Mouse (Mus musculus) neural tube, embryonic 15.5 days (tissue): ENCODE measurements around the gene Btbd19. TPM values are rescaled to one million over a fixed set of nuclear protein-coding genes. Genes with fewer than 3 reads are reported as not detected.

Experiments
- ATAC-seq: fragments of 200-750 bp; cut with Nextera tagmentation; 2 replicates; pipeline ENCODE4 v1.8.0; 2017; ENCODE audit warnings: mild to moderate bottlenecking, moderate TSS enrichment, moderate library complexity; ENCODE audit not compliant: low FRiP score
- H3K27ac ChIP-seq: fragments of 300-500 bp; sonication (generic); replicated peaks from 2 replicates; pipeline ENCODE4 v1.5.1; 2015; ENCODE audit warnings: mild to moderate bottlenecking, inconsistent platforms
- H3K27me3 ChIP-seq: fragments of 300-500 bp; sonication (generic); replicated peaks from 2 replicates; pipeline ENCODE4 v1.6.1; 2015; ENCODE audit warnings: inconsistent platforms
- H3K36me3 ChIP-seq: fragments of 300-500 bp; sonication (generic); 2 replicates; pipeline ENCODE4 v1.6.1; 2015; ENCODE audit warnings: inconsistent platforms
- H3K4me1 ChIP-seq: fragments of 300-500 bp; sonication (generic); 2 replicates; pipeline ENCODE4 v1.6.1; 2015; ENCODE audit warnings: inconsistent platforms
- H3K4me2 ChIP-seq: fragments of 300-500 bp; sonication (generic); 2 replicates; pipeline ENCODE4 v1.6.1; 2015; ENCODE audit warnings: inconsistent platforms, mild to moderate bottlenecking, moderate library complexity
- H3K4me3 ChIP-seq: fragments of 300-500 bp; sonication (generic); replicated peaks from 2 replicates; pipeline ENCODE4 v1.5.1; 2015; ENCODE audit warnings: mild to moderate bottlenecking, inconsistent platforms
- H3K9ac ChIP-seq: fragments of 300-500 bp; sonication (generic); replicated peaks from 2 replicates; pipeline ENCODE4 v1.6.1; 2015; ENCODE audit warnings: mild to moderate bottlenecking, inconsistent platforms
- H3K9me3 ChIP-seq: fragments of 300-500 bp; sonication (generic); replicated peaks from 2 replicates; pipeline ENCODE4 v1.6.1; 2016; ENCODE audit warnings: inconsistent platforms
- WGBS: fragments of 180-500 bp; shearing (Covaris S2); methylation state at CpG from one replicate; pipeline ENCODE4 v1.1.7; 2015; ENCODE audit warnings: mixed read lengths; 5-methylcytosine and 5-hydroxymethylcytosine counted together
- polyA plus RNA-seq: library from polyadenylated mRNA; unstranded; fragments of >200 nt; fragmentation: Nextera tagmentation; extraction: Ambion mirVana; gene quantifications from 2 replicates; pipeline ENCODE4 v1.2.1, GENCODE M21; 2015

Gene Btbd19
- polyA plus RNA-seq, 1 experiment from 2014 or later = 4.7 TPM

DNA sequence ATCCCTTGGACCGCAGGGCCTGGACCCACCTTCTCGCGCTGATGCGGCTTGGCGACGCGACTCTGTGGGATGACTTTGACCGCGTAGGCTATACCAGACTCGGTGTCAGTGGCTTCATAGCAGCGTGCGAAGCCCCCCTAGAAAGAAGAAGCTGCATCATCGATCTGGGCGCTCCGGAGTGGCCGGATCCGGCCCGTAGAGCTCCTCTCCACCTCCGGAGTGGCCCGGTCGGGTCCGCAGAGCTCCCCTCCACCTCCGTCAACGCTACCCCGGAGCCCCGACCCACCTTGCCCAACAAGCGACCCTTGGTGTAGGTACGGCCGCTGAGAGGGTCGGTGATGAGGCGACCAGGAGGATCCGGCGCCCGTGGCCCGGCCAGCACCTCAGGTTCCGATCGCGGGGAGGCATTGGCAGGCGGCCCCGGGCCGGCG, 7.9 kb upstream of the Btbd19 start:
- WGBS = under 1% methylated on average over 42 of the region's 42 CpGs
- Histone ChIP-seq H3K9ac (peak overlapping the region; percentile 85), H3K36me3 (peaks cover 30% of the 10 kb centered on the region), H3K4me1 (peaks cover 29% of the 10 kb centered on the region), H3K9me3 (no peaks in the 10 kb centered on the region), H3K27me3 (no peaks in the 10 kb centered on the region), H3K27ac (peak overlapping the region; percentile 88), H3K4me3 (peak overlapping the region; percentile 91), H3K4me2 (peak overlapping the region; percentile 73)
- ATAC-seq = peak; percentile 49

DNA sequence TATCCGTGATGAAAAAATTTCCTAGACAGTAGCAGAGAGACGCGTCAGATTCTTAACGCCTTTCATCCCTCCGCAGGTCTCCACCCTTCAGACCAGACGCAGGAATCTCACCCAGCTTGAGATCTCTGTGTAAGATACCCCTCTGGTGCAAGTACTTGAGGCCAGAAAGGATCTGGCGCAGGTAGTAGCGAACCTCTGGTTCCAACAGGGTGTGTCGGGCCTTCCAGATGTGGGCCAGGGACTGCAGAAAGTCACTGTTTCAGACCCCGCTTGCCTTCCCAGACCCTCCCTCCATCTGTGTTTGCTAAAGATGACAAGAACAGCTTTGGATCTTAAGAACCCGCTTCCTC, 7.2 kb upstream of the Btbd19 start:
- 7% methylated on average over 11 of the region's 11 CpGs for WGBS
- Histone ChIP-seq H3K36me3 (peaks cover 35% of the 10 kb centered on the region), H3K4me1 (peaks cover 29% of the 10 kb centered on the region), H3K27ac (peak overlapping the region; percentile 88), H3K4me3 (peak overlapping the region; percentile 91), H3K4me2 (peak overlapping the region; percentile 73), H3K9me3 (no peaks in the 10 kb centered on the region), H3K27me3 (no peaks in the 10 kb centered on the region), H3K9ac (peak overlapping the region; percentile 85)
- ATAC-seq = no peak

DNA sequence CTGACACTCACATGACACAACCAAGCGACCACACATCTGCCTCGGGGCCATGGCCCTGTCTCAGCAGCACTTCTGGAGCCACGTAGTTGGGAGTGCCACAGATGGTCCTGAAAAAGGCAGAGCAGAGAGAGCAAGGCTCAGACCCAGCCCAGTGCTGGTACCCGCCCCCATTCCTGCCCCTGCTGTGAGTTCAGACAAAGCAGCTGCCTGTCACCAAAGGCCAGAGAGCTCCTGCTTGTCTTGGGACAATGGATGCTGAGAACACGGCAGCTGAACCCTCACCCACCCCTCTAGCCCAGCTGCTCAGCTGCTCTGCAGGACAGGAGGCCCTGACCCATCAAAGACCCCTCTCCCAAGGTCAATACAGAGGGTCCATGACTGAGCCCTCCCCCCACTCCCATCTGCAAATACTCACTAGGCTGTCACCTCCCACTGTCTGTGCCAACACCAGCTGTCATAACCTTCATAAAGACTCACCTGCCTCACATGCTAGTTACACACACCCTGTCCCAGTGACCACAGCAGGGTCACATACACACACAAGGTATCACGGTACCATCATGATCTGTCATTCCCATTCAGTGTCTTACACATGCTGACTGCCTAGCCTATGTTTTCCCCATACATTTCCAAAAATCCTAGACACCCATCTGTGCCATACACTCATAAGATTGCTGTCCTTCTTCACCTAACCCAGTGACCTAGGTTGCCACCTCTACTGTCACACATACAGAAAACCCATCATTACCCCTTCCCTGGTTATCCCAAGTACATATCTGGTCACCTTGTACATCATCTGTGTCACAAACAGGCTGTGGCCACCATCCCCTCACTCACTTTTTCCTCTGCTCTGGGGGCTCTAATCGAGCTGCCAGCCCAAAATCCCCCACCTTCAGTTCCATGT, 6.6 kb upstream of the Btbd19 start:
- Histone ChIP-seq H3K9me3 (no peaks in the 10 kb centered on the region), H3K27ac (no peak overlapping the region; the same call in 1 of the 2 replicates), H3K4me1 (peaks cover 29% of the 10 kb centered on the region), H3K36me3 (peaks cover 38% of the 10 kb centered on the region), H3K4me3 (peak overlapping the region; percentile 91), H3K27me3 (no peaks in the 10 kb centered on the region), H3K4me2 (peak overlapping the region; percentile 73), H3K9ac (peak overlapping the region; percentile 85)
- ATAC-seq = no peak
- 10% methylated on average over 7 of the region's 7 CpGs for WGBS

DNA sequence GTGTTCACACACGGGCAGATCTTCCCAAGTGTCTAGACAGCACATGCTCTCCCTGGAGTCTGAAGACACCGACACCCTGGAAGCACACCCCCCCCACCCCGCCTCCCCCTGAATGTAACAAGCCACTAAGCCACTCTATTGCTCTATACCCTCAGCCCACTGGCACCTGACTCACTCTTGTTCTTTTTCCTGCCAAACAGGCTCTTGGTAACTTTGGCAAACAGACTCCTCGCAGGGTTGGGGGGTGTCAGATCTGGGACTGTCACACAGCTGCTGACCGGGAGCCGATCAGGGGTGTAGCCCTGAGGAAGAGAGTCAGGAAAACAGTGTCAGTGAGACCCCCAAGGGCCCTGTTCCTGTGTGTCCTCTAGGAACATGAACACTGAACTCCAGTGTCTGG, 5.7 kb upstream of the Btbd19 start:
- no peak for ATAC-seq
- Histone ChIP-seq H3K36me3 (peaks cover 39% of the 10 kb centered on the region), H3K9me3 (no peaks in the 10 kb centered on the region), H3K27ac (no peak overlapping the region), H3K4me3 (no peak overlapping the region), H3K9ac (no peak overlapping the region), H3K4me2 (0 out of 2 replicates have a peak overlapping the region, but pooled peaks have one; percentile 73), H3K27me3 (no peaks in the 10 kb centered on the region), H3K4me1 (peaks cover 33% of the 10 kb centered on the region)
- 55% methylated on average over 6 of the region's 6 CpGs for WGBS

DNA sequence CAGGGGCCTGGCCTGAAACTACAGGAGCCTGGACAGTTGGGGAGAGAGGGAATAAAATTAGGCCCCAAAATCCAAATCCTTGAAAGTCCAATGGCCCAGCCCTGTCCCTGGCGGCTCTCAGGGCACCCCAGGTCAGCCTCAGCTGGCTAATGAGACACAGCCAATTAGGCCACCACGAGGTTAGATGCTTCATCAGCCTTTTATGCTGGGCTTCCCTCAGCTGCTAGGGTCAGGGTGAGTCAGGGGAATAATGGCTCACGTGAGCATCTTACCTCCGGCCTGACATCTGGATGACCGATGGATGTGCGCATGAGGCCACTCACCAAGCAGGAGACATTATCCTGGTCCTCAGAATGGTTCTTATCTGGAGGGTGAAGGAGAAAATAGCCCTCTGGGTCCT, 5.3 kb upstream of the Btbd19 start:
- Histone ChIP-seq H3K4me2 (no peak overlapping the region), H3K9me3 (no peaks in the 10 kb centered on the region), H3K36me3 (peaks cover 39% of the 10 kb centered on the region), H3K9ac (no peak overlapping the region), H3K27ac (no peak overlapping the region), H3K4me3 (no peak overlapping the region), H3K27me3 (no peaks in the 10 kb centered on the region), H3K4me1 (peaks cover 35% of the 10 kb centered on the region)
- 40% methylated on average over 6 of the region's 6 CpGs for WGBS
- ATAC-seq = no peak

DNA sequence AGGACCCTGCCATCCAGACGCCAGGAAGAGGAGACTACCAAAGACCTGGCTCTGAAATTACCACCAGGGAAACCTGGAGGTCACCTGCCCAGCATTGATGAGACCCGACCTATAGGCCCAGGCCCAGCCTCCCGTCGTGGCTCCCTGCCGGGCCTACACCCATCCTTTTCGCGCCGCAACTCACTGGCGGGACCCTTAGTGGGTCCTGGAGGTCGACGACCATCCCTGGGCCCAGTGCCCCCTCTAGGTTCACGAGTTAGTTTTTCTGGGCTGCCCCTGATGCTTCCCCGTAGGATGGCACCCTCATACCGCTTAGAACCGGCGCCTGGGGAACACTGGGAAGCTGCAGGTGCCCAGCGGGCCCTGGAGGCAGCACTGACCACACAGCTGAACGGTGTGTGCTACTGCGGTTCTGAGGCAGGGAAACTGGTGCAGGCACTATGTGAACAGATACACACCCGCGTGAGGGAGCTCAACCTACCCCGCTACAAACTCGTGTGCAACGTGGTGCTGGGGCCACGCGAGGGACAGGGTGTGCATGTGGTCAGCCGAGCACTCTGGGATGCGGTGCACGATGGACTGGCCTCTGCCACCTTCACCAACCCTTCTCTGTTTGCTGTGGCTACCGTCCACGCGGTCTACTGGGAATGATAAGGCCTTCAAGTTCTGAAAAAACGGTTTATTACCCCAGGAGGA, 2.6 kb upstream of the Btbd19 start:
- Histone ChIP-seq H3K9me3 (no peaks in the 10 kb centered on the region), H3K9ac (no peak overlapping the region), H3K27ac (no peak overlapping the region), H3K4me2 (no peak overlapping the region), H3K36me3 (peaks cover 39% of the 10 kb centered on the region), H3K4me3 (no peak overlapping the region), H3K27me3 (no peaks in the 10 kb centered on the region), H3K4me1 (peaks cover 40% of the 10 kb centered on the region)
- WGBS = 89% methylated on average over 33 of the region's 33 CpGs
- ATAC-seq = no peak

DNA sequence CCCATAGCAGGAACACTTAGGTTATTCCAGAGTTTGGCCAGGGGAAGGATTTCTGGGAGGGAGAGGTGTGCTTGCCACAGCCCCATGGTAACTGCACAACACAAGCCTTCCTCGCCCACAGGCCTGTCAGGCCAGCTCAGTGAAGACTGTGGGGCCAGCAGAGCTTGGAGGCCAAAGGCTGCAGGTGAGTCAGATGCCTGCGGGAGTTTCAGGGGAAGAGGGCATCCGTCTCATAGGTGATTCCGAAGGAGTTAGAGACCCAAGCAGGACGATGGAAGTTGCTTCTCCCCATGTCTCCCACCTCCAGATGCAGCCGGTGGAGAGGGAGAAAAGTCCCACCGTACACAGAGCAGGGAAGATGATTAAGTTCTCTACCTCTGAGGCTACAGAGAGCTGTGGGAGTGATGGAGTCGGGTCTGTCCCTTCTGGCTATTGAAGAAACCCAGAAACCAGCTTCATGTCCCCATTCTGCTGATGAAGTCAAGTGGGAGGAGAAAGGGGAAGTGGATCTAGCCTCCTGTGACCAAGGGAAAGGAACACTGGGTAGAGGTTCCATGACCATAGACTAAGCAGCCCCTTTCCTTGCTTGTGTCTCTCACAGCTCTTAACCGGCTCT, 1.3 kb upstream of the Btbd19 start, which contains the start of gene Tctex1d4:
Gene Tctex1d4 (plus strand): TSS at position 120 of the 616 bp plus-strand sequence.
- WGBS = 88% methylated on average over 9 of the region's 9 CpGs
- Histone ChIP-seq H3K4me3 (no peak within 1 kb of the TSS), H3K36me3 (peaks cover 39% of the 10 kb centered on the region)

DNA sequence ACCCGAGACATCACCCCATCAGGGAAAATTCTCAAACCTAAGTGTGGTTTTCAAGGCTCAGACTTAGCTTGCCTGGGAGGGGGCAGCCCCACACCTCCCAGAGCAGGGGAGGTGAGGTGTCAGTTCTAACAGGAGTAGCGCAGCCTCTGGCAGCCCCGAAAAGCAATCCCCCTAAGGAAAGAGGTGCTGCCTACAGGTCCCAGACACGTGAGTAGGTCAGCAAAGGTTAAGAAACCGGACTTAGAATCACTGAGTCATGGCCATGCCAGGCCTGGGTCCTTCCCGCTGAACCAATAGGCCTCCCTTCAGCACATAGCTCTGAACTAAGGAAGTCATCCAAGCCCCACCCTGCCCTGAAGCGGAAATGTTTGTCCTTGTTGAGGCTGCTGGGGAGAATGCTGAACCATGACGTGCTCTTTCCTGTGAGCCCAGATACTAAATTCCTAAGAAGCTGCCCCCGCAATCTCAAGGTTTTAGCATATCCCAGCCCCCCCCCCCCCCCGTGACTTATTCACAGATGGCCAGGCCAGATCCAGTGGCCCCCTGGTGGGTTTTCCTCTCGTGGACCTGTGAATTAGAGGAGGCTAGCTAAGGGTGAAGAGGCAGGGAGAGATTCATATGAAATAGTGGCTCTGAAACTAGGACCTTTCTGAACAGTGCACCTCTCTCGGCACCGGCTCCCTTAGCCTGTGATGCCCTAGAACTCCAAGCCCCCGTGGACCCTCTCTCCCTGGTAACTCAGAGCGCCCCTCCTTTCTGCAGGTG, 567 bp upstream of the Btbd19 start:
- no peak for ATAC-seq
- Histone ChIP-seq H3K27ac (peak overlapping the region; percentile 76), H3K4me1 (peaks cover 24% of the 10 kb centered on the region), H3K27me3 (no peaks in the 10 kb centered on the region), H3K4me3 (no peak overlapping the region), H3K36me3 (peaks cover 34% of the 10 kb centered on the region), H3K9ac (peak overlapping the region; percentile 43), H3K4me2 (no peak overlapping the region; the same call in 1 of the 2 replicates), H3K9me3 (no peaks in the 10 kb centered on the region)
- 54% methylated on average over 15 of the region's 15 CpGs for WGBS

More for the DNA sequence above, 1.3 kb upstream of the Btbd19 start, which contains the start of gene Tctex1d4:
- Histone ChIP-seq H3K9ac (peak within 1 kb of the TSS; percentile 43), H3K27ac (peak within 1 kb of the TSS; percentile 76), H3K4me1 (peaks cover 26% of the 10 kb centered on the region), H3K27me3 (no peaks in the 10 kb centered on the region), H3K9me3 (no peaks in the 10 kb centered on the region), H3K4me2 (peak within 1 kb of the TSS; percentile 13; the same call in 1 of the 2 replicates)
- ATAC-seq = no peak

DNA sequence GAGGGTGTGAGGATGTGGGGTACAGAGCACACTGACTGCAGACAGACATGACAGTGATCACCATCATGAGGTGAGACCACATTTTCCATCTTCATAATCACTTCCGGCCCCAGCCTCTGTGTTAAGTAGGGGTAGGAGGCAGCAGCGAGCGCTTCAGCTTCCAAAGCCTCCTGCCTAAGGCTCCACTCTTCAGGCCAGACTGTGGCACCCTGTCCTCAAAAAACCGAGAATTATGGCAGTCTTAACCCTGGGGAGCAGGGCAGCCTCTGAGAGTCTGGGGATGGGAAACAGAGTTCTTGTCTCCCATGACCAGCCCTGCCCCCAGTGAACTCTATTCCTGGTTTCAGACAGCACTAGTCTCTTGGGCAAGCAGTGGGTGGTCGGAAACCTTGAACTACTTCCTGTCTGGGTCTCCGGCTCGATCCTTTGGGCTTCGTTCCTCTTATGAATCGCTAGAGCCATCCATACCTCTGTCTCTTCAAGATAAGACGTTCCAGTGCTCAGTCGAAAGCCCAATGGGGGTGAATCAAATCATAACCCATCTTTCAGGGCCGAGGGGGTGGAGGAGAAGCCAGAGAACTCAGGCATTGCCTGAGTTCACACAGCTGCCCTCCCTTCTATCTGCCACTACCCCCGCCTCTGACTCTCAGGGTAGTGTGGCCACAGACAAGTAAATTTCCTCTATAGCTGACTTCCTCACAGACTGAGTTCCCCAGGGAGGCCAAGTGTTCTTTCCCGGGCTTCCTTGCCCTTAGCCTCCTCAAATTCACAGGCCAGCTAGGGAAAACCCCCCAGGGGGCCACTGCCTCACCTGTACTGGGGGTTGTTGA, 792 bp downstream of the Btbd19 start:
- Histone ChIP-seq H3K9ac (peak overlapping the region; percentile 43; the same call in 1 of the 2 replicates), H3K4me2 (peak overlapping the region; percentile 13), H3K27ac (peak overlapping the region; percentile 76), H3K36me3 (peaks cover 21% of the 10 kb centered on the region), H3K27me3 (no peaks in the 10 kb centered on the region), H3K9me3 (no peaks in the 10 kb centered on the region), H3K4me3 (no peak overlapping the region), H3K4me1 (peaks cover 30% of the 10 kb centered on the region)
- 70% methylated on average over 14 of the region's 14 CpGs for WGBS
- no peak for ATAC-seq

DNA sequence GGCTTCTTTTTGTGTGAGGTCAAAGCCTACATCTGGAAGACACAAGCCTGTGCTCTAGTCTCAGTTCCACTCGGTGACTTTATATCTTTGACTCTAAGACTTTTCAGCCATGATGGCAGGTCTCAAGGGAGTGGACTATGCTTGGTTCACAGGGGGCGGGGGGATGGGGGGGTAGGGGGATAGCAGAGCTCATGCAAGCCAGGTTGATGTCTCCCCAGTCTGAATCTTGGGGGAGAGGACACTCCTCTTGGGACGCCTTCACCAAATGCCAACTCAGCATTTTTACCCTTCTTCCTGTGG, 1.4 kb downstream of the Btbd19 start:
- Histone ChIP-seq H3K4me3 (no peak overlapping the region), H3K27ac (no peak overlapping the region), H3K9ac (no peak overlapping the region), H3K9me3 (no peaks in the 10 kb centered on the region), H3K36me3 (peaks cover 16% of the 10 kb centered on the region), H3K27me3 (no peaks in the 10 kb centered on the region), H3K4me2 (no peak overlapping the region), H3K4me1 (peaks cover 36% of the 10 kb centered on the region)
- no peak for ATAC-seq
- WGBS = 85% methylated on average over 3 of the region's 3 CpGs
